In genomic region chr12:81702903-81703302, GRCm38 (mm10) we compare ENCODE assay signal across 8 mouse cellular contexts.
DNase-seq lines count a peak whose midpoint lies in the region; ATAC-seq lines count a peak whose summit lies in the region.
"Had no signal": no experiment of that assay in that cellular context is flagged by ENCODE, and none has a peak within 500 bp of the region (broad histone marks: within the 10 kb centered on the region; RNA-seq: fewer than 3 reads in every experiment).

No protein-coding gene starts in this region.

- no peaks in the 10 kb centered on the region for H3K27me3 ChIP-seq in hindbrain, embryonic 14.5 days (ENCODE audit: control insufficient read depth, insufficient read depth, low read length)
- no peaks in the 10 kb centered on the region for H3K27me3 ChIP-seq in hindbrain, embryonic 13.5 days
- 0 out of 2 replicates have a peak, but pooled peaks cover 2% of the 10 kb centered on the region for H3K27me3 ChIP-seq in midbrain, embryonic 15.5 days (replicated peaks)
- H3K27me3 ChIP-seq in midbrain, embryonic 16.5 days (ENCODE audit: control insufficient read depth, insufficient read depth, low read depth, low read length), result no peaks in the 10 kb centered on the region
- no peaks in the 10 kb centered on the region for H3K27me3 ChIP-seq in embryonic facial prominence, embryonic 14.5 days (replicated peaks; ENCODE audit: control insufficient read depth, insufficient read depth, low read length)

- no peak overlapping the region for H3K9ac ChIP-seq in hindbrain, embryonic 14.5 days
- no peak overlapping the region for H3K9ac ChIP-seq in hindbrain, embryonic 13.5 days
- no peak overlapping the region for H3K9ac ChIP-seq in midbrain, embryonic 15.5 days
- H3K9ac ChIP-seq in midbrain, embryonic 16.5 days (ENCODE audit: low read depth, low read length), result no peak overlapping the region
- no peak overlapping the region for H3K9ac ChIP-seq in embryonic facial prominence, embryonic 14.5 days (ENCODE audit: low read depth, low read length)

- WGBS in hindbrain, embryonic 14.5 days, result 0% methylated on average over 1 of the region's 1 CpGs
- WGBS in hindbrain, embryonic 13.5 days, result 8% methylated on average over 1 of the region's 1 CpGs
- WGBS in midbrain, embryonic 15.5 days, result 0% methylated on average over 1 of the region's 1 CpGs
- 3% methylated on average over 1 of the region's 1 CpGs for WGBS in midbrain, embryonic 16.5 days
- 8% methylated on average over 1 of the region's 1 CpGs for WGBS in embryonic facial prominence, embryonic 14.5 days

- peak; percentile 79 for DNase-seq in hindbrain, embryonic 14.5 days (ENCODE audit: low spot score)
- DNase-seq in embryonic facial prominence, embryonic 14.5 days (ENCODE audit: low spot score), result peak; percentile 70
- DNase-seq in adrenal gland, adult 8-10 months, result no peak
- DNase-seq in natural killer cell, adult 2 months (ENCODE audit: low spot score in 2 of 2), result no peak
- DNase-seq: kidney, adult 8-10 months had no signal

- H3K4me1 ChIP-seq in hindbrain, embryonic 14.5 days (replicated peaks; ENCODE audit: control insufficient read depth, insufficient read depth, low read length), result no peaks in the 10 kb centered on the region
- no peaks in the 10 kb centered on the region for H3K4me1 ChIP-seq in hindbrain, embryonic 13.5 days (replicated peaks)
- H3K4me1 ChIP-seq in midbrain, embryonic 15.5 days, result peaks cover 4% of the 10 kb centered on the region; the same call in 1 of the 2 replicates
- no peaks in the 10 kb centered on the region for H3K4me1 ChIP-seq in midbrain, embryonic 16.5 days (ENCODE audit: control insufficient read depth, insufficient read depth, low read length)
- no peaks in the 10 kb centered on the region for H3K4me1 ChIP-seq in embryonic facial prominence, embryonic 14.5 days (ENCODE audit: control insufficient read depth, insufficient read depth, low read length)

- no peak overlapping the region for H3K4me3 ChIP-seq in hindbrain, embryonic 14.5 days (replicated peaks; ENCODE audit: low read length)
- H3K4me3 ChIP-seq in hindbrain, embryonic 13.5 days, result no peak overlapping the region
- no peak overlapping the region for H3K4me3 ChIP-seq in midbrain, embryonic 15.5 days
- H3K4me3 ChIP-seq in midbrain, embryonic 16.5 days (ENCODE audit: low read depth, low read length), result no peak overlapping the region
- H3K4me3 ChIP-seq in embryonic facial prominence, embryonic 14.5 days (ENCODE audit: low read depth, low read length), result no peak overlapping the region

- H3K4me2 ChIP-seq in hindbrain, embryonic 14.5 days (replicated peaks), result no peak overlapping the region
- H3K4me2 ChIP-seq in hindbrain, embryonic 13.5 days, result no peak overlapping the region
- no peak overlapping the region for H3K4me2 ChIP-seq in midbrain, embryonic 15.5 days
- no peak overlapping the region for H3K4me2 ChIP-seq in midbrain, embryonic 16.5 days (ENCODE audit: low read length)
- H3K4me2 ChIP-seq in embryonic facial prominence, embryonic 14.5 days (ENCODE audit: low read depth, low read length), result no peak overlapping the region

- no peak overlapping the region for H3K27ac ChIP-seq in hindbrain, embryonic 14.5 days
- H3K27ac ChIP-seq in hindbrain, embryonic 13.5 days, result no peak overlapping the region
- no peak overlapping the region for H3K27ac ChIP-seq in midbrain, embryonic 15.5 days
- no peak overlapping the region for H3K27ac ChIP-seq in midbrain, embryonic 16.5 days (ENCODE audit: low read length)
- H3K27ac ChIP-seq in embryonic facial prominence, embryonic 14.5 days (replicated peaks; ENCODE audit: low read depth, low read length), result no peak overlapping the region

- ATAC-seq in hindbrain, embryonic 14.5 days (ENCODE audit: low FRiP score), result no peak
- no peak for ATAC-seq in hindbrain, embryonic 13.5 days (ENCODE audit: low FRiP score)
- 0 out of 2 replicates have a peak, but pooled peaks have one; percentile 39 for ATAC-seq in midbrain, embryonic 15.5 days (replicated peaks)
- no peak for ATAC-seq in midbrain, embryonic 16.5 days
- ATAC-seq in embryonic facial prominence, embryonic 14.5 days (ENCODE audit: low read depth), result no peak

- H3K36me3 ChIP-seq in hindbrain, embryonic 14.5 days (replicated peaks; ENCODE audit: control insufficient read depth, insufficient read depth), result no peaks in the 10 kb centered on the region
- H3K36me3 ChIP-seq in hindbrain, embryonic 13.5 days, result no peaks in the 10 kb centered on the region
- no peaks in the 10 kb centered on the region for H3K36me3 ChIP-seq in midbrain, embryonic 15.5 days (replicated peaks)
- H3K36me3 ChIP-seq in midbrain, embryonic 16.5 days (ENCODE audit: control insufficient read depth, insufficient read depth, low read length), result no peaks in the 10 kb centered on the region
- H3K36me3 ChIP-seq in embryonic facial prominence, embryonic 14.5 days (ENCODE audit: control insufficient read depth, insufficient read depth, low read length), result no peaks in the 10 kb centered on the region

- H3K9me3 ChIP-seq in hindbrain, embryonic 14.5 days (ENCODE audit: control insufficient read depth, low read length), result 0 out of 2 replicates have a peak, but pooled peaks cover 6% of the 10 kb centered on the region
- H3K9me3 ChIP-seq in hindbrain, embryonic 13.5 days, result 0 out of 2 replicates have a peak, but pooled peaks cover 5% of the 10 kb centered on the region
- H3K9me3 ChIP-seq in midbrain, embryonic 15.5 days, result peaks cover under 1% of the 10 kb centered on the region; the same call in 1 of the 2 replicates
- peaks cover 6% of the 10 kb centered on the region; the same call in 1 of the 2 replicates for H3K9me3 ChIP-seq in midbrain, embryonic 16.5 days (replicated peaks; ENCODE audit: control insufficient read depth, low read length, poor library complexity, severe bottlenecking)
- peaks cover 5% of the 10 kb centered on the region; the same call in 1 of the 2 replicates for H3K9me3 ChIP-seq in embryonic facial prominence, embryonic 14.5 days (ENCODE audit: control insufficient read depth, low read length)

Comparison
In these comparisons a context has a peak if more than half of its experiments do, and no peak if none do; other contexts are left out.
1. DNase-seq: peak in hindbrain, embryonic 14.5 days (single experiment) and embryonic facial prominence, embryonic 14.5 days (single experiment); none in adrenal gland, adult 8-10 months (single experiment) and natural killer cell, adult 2 months (0 of 2).